Mouse (Mus musculus) heart, embryonic 10.5 days (tissue): ENCODE measurements around the gene Rps28. TPM values are rescaled to one million over a fixed set of nuclear protein-coding genes. Genes with fewer than 3 reads are reported as not detected.
"Not testable (repeated sequence)": the region's sequence is repeated elsewhere in the genome, so short reads cannot be mapped to it uniquely, and the experiment has no call there.

Source experiments
- DNase-seq: peaks from one replicate; pipeline ENCODE4 v3.0.0-alpha.2; 2017; ENCODE audit warnings: low spot score
- H3K27ac ChIP-seq: fragments of 300-500 bp; sonication (generic); 2 replicates; pipeline ENCODE4 v1.5.1; 2016; ENCODE audit warnings: mild to moderate bottlenecking
- H3K27me3 ChIP-seq: fragments of 300-500 bp; sonication (generic); 2 replicates; pipeline ENCODE4 v1.6.1; 2016; ENCODE audit warnings: mild to moderate bottlenecking; ENCODE audit not compliant: poor library complexity, insufficient read depth, severe bottlenecking
- H3K36me3 ChIP-seq: fragments of 300-500 bp; sonication (generic); 2 replicates; pipeline ENCODE4 v1.6.1; 2016; ENCODE audit warnings: mild to moderate bottlenecking, moderate library complexity
- H3K4me1 ChIP-seq: fragments of 300-500 bp; sonication (generic); 2 replicates; pipeline ENCODE4 v1.6.1; 2016; ENCODE audit warnings: mild to moderate bottlenecking
- H3K4me3 ChIP-seq: fragments of 300-500 bp; sonication (generic); 2 replicates; pipeline ENCODE4 v1.5.1; 2016; ENCODE audit warnings: mild to moderate bottlenecking, moderate library complexity
- H3K9me3 ChIP-seq: fragments of 300-500 bp; sonication (generic); 2 replicates; pipeline ENCODE4 v1.6.1; 2016; ENCODE audit warnings: mild to moderate bottlenecking, moderate library complexity
- WGBS: fragments of 180-500 bp; shearing (Covaris S2); methylation state at CpG from one replicate; pipeline ENCODE4 v1.1.7; 2016; 5-methylcytosine and 5-hydroxymethylcytosine counted together
- polyA plus RNA-seq: library from polyadenylated mRNA; unstranded; fragments of >200 nt; fragmentation: Nextera tagmentation; extraction: Ambion mirVana; gene quantifications from 2 replicates; pipeline ENCODE4 v1.2.1, GENCODE M21; 2016

Gene Rps28
- polyA plus RNA-seq, 1 experiment from 2014 or later: 657 TPM

DNA sequence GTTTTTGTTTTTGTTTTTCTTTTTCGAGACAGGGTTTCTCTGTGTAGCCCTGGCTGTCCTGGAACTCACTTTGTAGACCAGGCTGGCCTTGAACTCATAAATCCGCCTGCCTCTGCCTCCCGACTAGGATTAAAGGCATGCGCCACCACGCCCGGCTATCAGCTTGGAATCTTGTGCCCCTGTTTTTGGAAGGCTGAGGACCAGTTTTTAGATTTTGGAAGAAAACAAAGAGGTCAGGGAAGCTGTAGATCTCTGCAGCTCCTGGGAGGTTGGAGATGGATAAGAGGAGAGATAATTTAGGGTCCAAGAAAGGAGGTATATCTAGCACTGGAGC is 602 bp upstream of the Rps28 start:
- Histone ChIP-seq H3K36me3 (peaks cover 57% of the 10 kb centered on the region), H3K4me1 (peaks cover 19% of the 10 kb centered on the region), H3K4me3 (peak overlapping the region; percentile 84), H3K27ac (peak overlapping the region; percentile 92)
- H3K27me3 ChIP-seq, H3K9me3 ChIP-seq, DNase-seq: not testable (repeated sequence)
- 7% methylated on average over 6 of the region's 6 CpGs for WGBS

DNA sequence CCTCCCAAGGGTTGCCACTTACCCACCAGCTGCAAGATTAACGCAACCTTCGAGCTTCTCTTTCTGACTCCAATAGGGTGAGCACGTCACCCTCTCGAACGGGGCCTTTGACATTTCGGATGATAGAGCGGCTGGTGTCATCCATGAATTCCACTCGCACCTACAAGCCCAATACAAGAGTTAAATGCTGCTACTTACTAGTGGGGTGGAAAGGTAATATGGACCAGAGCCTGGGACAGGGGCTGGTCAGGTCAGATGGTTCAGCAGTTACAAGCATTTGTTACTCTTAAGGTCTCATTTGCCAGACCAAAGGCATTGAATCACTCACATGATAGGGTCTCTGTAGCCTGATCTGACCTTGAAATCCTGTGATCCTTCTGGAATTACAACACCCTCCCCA is 1.2 kb downstream of the Rps28 start:
- not testable (repeated sequence) for DNase-seq, H3K27me3 ChIP-seq, H3K9me3 ChIP-seq
- H3K36me3 ChIP-seq: peaks cover 65% of the 10 kb centered on the region
- WGBS: 76% methylated on average over 8 of the region's 8 CpGs
- peak overlapping the region; percentile 84 for H3K4me3 ChIP-seq
- H3K4me1 ChIP-seq: peaks cover 22% of the 10 kb centered on the region
- H3K27ac ChIP-seq: peak overlapping the region; percentile 92

DNA sequence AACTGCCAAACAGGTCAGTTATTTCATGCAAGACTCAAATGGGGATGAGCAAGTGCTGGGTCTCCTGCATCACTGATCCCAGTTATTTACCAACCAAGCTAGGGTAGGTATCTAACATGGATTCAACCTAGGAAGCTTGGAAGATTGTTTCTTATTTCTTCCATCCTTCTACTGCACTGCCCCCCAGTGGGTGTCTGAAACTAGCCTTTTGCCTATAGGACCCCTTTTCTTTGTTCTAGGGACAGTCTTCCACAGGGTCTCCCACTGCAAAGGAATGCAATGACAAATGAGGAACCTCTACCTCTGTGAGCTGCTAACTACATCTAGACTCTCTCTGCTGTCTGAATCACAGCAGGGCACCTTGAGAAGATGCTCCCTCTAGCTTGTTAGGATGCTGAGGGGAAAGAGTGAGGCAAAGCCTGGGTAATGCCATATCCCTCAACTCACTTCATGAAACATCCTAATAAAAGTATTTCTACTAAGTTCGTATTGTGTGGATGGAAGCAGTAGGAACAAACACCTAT is 1.9 kb downstream of the Rps28 start:
- H3K27ac ChIP-seq: no peak overlapping the region
- WGBS: 69% methylated on average over 1 of the region's 1 CpGs
- no peak for DNase-seq
- peaks cover 29% of the 10 kb centered on the region for H3K4me1 ChIP-seq
- peak overlapping the region; percentile 84 for H3K4me3 ChIP-seq
- peaks cover 60% of the 10 kb centered on the region for H3K36me3 ChIP-seq
- no peaks in the 10 kb centered on the region for H3K27me3 ChIP-seq
- H3K9me3 ChIP-seq: no peaks in the 10 kb centered on the region

DNA sequence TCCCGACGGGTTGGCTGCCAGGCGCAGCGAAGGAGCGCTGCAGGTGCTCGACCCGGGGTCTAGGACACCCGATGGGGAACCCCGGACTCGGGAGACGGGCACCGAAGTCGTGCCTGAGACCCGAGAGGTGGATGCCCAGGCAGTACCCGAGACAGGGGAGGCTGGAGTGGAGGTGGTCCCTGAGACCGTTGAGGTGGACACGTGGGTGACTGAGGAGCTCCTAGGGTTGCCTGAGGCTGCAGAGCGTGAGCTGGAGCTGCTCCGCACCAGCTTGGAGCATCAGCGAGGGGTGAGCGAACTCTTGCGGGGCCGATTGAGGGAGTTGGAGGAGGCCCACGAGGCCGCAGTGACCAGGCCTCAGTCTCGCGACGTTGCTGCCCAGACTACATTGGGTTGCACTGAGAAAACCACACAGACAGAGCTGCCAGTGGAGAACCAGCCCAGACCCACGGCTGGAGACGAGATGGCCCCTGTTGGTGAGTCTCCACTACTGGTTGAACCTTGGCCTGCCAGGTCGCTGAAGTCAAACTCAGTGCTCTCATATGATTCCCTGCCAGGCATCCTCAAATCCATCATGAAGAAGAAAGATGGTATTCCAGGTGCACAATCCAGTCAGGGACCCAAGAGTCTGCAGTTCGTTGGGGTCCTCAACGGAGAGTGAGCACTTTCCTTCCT is 6.3 kb downstream of the Rps28 start:
- 19% methylated on average over 33 of the region's 33 CpGs for WGBS
- no peak for DNase-seq
- H3K27me3 ChIP-seq: peaks cover 30% of the 10 kb centered on the region; the same call in 1 of the 2 replicates
- H3K9me3 ChIP-seq: no peaks in the 10 kb centered on the region
- peaks cover 29% of the 10 kb centered on the region for H3K4me1 ChIP-seq
- H3K36me3 ChIP-seq: peaks cover 48% of the 10 kb centered on the region
- peak overlapping the region; percentile 65 for H3K4me3 ChIP-seq
- H3K27ac ChIP-seq: peak overlapping the region; percentile 88

DNA sequence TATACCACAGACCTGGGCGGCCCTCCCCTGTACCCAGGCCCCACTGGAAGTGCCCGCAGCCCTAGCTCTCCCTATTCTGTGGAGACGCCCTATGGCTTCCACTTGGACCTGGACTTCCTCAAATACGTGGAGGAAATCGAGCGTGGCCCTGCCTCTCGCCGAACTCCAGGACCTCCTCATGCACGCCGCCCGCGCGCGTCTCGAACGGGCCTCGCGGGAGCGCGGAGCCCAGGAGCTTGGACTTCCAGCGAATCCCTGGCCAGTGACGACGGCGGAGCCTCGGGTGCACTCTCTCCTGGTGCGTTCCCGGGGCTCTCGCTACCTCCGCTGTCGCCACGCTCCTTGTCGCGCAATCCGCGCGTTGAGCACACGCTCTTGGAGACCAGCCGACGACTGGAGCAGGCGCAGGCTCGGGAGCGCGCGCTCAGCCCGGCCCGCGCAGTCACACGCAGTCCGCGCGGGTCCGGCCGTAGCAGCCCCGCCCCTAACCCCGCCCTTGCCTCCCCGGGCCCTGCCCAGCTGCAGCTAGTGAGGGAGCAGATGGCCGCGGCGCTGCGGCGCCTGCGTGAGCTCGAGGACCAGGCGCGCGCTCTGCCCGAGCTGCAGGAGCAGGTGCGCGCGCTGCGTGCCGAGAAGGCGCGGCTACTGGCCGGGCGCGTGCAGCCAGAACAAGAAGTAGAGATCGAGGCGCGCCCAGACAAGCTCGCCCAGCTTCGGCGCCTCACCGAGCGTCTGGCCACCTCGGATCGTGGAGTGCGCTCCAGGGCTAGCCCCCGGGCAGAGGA is 7.0 kb downstream of the Rps28 start:
- Histone ChIP-seq H3K4me3 (peak overlapping the region; percentile 65), H3K27me3 (peaks cover 33% of the 10 kb centered on the region; the same call in 1 of the 2 replicates), H3K27ac (peak overlapping the region; percentile 88), H3K36me3 (peaks cover 42% of the 10 kb centered on the region), H3K4me1 (peaks cover 31% of the 10 kb centered on the region), H3K9me3 (no peaks in the 10 kb centered on the region)
- DNase-seq: peak; percentile 97
- WGBS: under 1% methylated on average over 89 of the region's 89 CpGs

DNA sequence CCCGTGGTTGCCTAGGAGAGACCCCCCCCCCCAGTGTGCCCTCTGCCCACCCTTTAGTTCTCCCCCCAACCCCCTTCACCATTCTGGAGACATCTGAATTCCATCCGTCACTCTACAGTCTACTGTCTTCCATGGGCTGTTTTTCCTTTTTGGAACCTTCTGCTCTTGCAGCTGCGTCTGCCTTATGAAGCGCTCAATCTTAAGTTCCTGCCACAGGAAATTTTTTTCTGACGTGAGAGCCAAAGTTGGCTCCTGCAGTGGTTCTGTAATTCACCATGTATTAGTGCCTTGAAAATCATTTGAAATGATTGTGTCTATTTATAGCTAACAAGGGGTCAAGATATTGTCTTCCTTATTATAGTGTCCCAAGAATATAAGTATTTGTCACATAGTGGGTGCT is 7.8 kb downstream of the Rps28 start:
- H3K4me3 ChIP-seq: peak overlapping the region; percentile 65
- WGBS: 82% methylated on average over 5 of the region's 5 CpGs
- peak overlapping the region; percentile 88; the same call in 1 of the 2 replicates for H3K27ac ChIP-seq
- no peak for DNase-seq
- peaks cover 33% of the 10 kb centered on the region for H3K4me1 ChIP-seq
- no peaks in the 10 kb centered on the region for H3K9me3 ChIP-seq
- H3K27me3 ChIP-seq: peaks cover 36% of the 10 kb centered on the region; the same call in 1 of the 2 replicates
- peaks cover 34% of the 10 kb centered on the region for H3K36me3 ChIP-seq

DNA sequence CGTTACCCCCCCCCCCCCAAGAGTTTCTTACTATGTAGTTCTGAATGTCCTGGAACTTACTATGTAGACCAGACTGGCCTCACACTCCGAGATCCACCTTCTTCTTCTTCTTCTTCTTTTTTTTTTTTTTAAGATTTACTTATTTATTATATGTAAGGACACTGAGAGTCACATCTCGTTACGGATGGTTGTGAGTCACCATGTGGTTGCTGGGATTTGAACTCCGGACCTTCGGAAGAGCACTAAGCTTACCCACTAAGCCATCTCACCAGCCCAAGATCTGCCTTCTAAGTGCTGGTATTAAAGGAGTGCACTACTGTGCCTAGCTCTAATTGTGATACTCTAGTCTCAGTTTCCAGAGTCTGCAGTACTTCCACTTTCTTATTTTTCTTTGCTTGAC is 9.0 kb downstream of the Rps28 start:
- Histone ChIP-seq H3K4me3 (no peak overlapping the region), H3K4me1 (peaks cover 46% of the 10 kb centered on the region), H3K27ac (no peak overlapping the region), H3K9me3 (no peaks in the 10 kb centered on the region), H3K36me3 (peaks cover 22% of the 10 kb centered on the region), H3K27me3 (peaks cover 36% of the 10 kb centered on the region; the same call in 1 of the 2 replicates)
- no peak for DNase-seq
- 80% methylated on average over 6 of the region's 6 CpGs for WGBS

DNA sequence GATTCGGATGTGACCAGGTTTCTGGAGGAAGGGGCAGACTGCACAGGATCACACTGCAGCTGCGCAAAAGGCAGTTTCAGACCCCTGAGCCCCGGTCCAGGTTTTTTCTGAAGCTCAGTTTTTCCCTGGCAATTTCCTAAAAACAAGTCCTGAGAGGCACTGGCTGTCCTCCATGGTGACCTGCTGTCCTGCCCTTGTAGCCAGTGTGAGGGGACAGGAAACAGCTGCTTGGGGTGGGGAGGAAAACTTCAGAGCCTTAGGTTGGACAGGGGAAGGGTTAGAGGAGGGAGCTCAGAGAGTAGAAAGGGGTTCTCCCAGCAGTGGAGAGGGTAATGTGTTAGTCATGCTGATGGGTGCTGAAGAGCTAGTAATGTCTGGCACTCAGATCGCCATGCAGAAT is 11.4 kb downstream of the Rps28 start:
- Histone ChIP-seq H3K4me3 (0 out of 2 replicates have a peak overlapping the region, but pooled peaks have one; percentile 15), H3K4me1 (peaks cover 46% of the 10 kb centered on the region), H3K27me3 (peaks cover 45% of the 10 kb centered on the region; the same call in 1 of the 2 replicates), H3K36me3 (no peaks in the 10 kb centered on the region), H3K27ac (no peak overlapping the region), H3K9me3 (no peaks in the 10 kb centered on the region)
- DNase-seq: no peak
- WGBS: 50% methylated on average over 4 of the region's 4 CpGs

DNA sequence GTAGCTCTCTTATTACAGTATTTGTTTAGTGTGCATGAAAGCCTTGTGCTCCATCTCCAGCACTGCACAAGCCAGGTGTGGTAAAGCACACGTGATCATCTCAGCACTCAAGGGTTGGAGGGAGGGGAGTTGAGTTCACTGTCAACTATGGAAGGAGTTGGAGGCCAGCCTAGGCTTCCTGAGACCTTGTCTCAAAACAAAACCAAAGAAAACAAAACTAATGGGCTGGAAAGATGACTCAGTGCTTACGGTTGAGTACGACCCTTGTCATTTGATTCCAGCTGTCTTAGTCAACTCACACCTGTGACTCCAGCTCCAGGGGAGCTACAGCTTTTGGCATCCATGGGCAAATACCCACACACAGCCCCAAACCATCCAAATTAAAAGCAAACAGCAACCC is 11.9 kb downstream of the Rps28 start:
- 0 out of 2 replicates have a peak overlapping the region, but pooled peaks have one; percentile 15 for H3K4me3 ChIP-seq

DNA sequence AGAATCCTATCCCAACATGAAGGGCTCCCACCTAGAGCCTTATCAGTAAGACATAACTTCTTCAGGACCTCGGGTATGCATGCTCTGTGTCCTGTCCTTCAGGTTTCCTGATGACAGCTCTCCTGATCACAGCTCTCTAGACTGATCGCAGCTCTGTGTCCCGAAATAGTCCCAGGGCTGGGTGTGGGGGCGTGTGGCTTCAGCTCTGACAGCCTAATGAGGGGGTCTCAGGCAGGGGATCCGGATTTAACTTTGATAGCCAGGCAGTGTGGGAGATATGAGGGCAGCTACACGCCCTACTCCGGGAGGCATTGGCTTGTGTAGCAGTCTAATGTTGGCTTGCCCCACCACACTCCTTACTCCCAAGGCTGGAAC is 13.2 kb downstream of the Rps28 start:
- no peaks in the 10 kb centered on the region for H3K9me3 ChIP-seq
- DNase-seq: peak; percentile 85
- WGBS: 4% methylated on average over 7 of the region's 7 CpGs
- peak overlapping the region; percentile 77 for H3K27ac ChIP-seq
- peaks cover 37% of the 10 kb centered on the region for H3K4me1 ChIP-seq
- H3K4me3 ChIP-seq: peak overlapping the region; percentile 71
- H3K27me3 ChIP-seq: peaks cover 59% of the 10 kb centered on the region
- no peaks in the 10 kb centered on the region for H3K36me3 ChIP-seq

More for the DNA sequence above, 11.9 kb downstream of the Rps28 start:
- WGBS: 39% methylated on average over 3 of the region's 3 CpGs
- DNase-seq: no peak
- no peaks in the 10 kb centered on the region for H3K9me3 ChIP-seq
- H3K27me3 ChIP-seq: peaks cover 50% of the 10 kb centered on the region; the same call in 1 of the 2 replicates
- H3K27ac ChIP-seq: no peak overlapping the region
- peaks cover 42% of the 10 kb centered on the region for H3K4me1 ChIP-seq
- H3K36me3 ChIP-seq: no peaks in the 10 kb centered on the region

DNA sequence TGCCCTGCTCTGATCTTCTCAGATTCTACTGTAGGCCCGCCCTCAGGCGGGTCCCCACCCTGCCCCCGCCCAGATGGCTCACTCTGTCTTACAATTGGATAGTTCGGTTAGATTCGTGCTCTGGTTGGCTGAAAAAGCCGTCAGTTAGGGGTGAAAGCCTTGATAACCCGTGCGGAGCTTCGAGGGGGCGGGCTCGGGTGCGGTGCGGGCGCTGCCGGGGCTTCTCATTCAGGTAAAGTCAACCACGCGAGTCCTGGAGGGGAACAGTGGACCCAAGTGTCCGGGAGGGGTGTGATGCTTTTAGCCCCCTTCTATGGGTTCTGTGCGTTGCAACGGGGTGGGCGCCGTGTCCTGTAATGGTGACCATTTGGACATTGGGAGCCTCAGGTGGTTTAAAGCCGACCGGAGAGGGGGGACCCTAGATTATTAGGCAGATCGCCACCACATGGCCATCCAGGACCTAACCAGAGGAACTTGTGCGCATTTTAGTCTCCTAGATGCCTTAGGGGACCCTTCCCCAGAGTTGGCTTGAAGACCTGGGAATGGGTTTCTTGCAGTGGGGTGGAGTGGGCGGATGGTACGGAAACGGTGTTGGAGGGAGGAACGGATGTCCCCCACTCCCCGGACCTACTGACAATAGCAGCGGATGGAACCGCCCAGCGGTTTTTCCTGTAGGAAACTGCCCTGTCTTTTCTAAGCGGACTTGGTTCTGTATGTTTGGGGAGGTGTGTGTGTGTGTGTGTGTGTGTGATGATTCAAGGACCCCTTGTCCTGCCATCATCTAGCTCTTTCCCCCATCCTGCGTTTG is 13.8 kb downstream of the Rps28 start, which contains the start of gene Kank3:
Gene Kank3 (plus strand): TSS at position 186 of the 808 bp plus-strand sequence.
- Histone ChIP-seq H3K36me3 (no peaks in the 10 kb centered on the region), H3K9me3 (no peaks in the 10 kb centered on the region), H3K27ac (peak within 1 kb of the TSS; percentile 77), H3K4me1 (peaks cover 37% of the 10 kb centered on the region), H3K4me3 (peak within 1 kb of the TSS; percentile 71), H3K27me3 (peaks cover 55% of the 10 kb centered on the region)
- peak; percentile 98 for DNase-seq
- WGBS: under 1% methylated on average over 36 of the region's 36 CpGs

DNA sequence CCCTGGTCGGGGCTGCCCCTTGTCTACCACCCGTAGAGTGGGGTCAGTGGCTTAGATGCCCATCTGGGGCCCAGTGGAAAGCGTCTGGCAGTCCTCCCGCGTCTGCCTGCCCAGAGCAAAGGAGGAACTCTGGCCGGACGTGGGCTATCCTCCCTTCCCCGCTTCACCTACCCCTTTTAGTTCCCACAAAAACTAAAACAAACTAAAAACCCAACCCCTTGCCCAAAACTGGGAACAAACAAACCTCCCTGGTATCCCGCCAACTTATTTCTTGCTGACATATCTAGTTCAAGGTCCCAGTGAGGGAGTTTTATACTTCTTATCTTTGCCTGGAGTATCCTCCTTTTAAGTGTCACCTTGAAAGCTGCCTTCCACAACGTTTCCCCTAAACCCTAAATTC is 16.2 kb downstream of the Rps28 start:
- Histone ChIP-seq H3K27ac (no peak overlapping the region), H3K27me3 (peaks cover 40% of the 10 kb centered on the region), H3K4me1 (peaks cover 42% of the 10 kb centered on the region), H3K9me3 (no peaks in the 10 kb centered on the region), H3K4me3 (no peak overlapping the region), H3K36me3 (no peaks in the 10 kb centered on the region)
- no peak for DNase-seq
- WGBS: 31% methylated on average over 10 of the region's 10 CpGs
